Mouse (Mus musculus) brain, embryonic 14.5 days (tissue): ENCODE measurements around the gene Txn2.

Experiments
- CTCF ChIP-seq: fragments of 200-500 bp; IDR thresholded peaks from 2 replicates; pipeline ENCODE4 v1.5.1; 2012; ENCODE audit warnings: inconsistent platforms, mild to moderate bottlenecking, moderate library complexity, borderline replicate concordance; ENCODE audit not compliant: insufficient read depth, insufficient read length; ENCODE audit errors: extremely low read depth
- POLR2A ChIP-seq: fragments of 200-500 bp; IDR thresholded peaks from 2 replicates; pipeline ENCODE4 v1.6.1; 2012; ENCODE audit warnings: mild to moderate bottlenecking, inconsistent platforms, borderline replicate concordance; ENCODE audit not compliant: poor library complexity, insufficient read depth, insufficient read length, severe bottlenecking; ENCODE audit errors: extremely low read depth

DNA sequence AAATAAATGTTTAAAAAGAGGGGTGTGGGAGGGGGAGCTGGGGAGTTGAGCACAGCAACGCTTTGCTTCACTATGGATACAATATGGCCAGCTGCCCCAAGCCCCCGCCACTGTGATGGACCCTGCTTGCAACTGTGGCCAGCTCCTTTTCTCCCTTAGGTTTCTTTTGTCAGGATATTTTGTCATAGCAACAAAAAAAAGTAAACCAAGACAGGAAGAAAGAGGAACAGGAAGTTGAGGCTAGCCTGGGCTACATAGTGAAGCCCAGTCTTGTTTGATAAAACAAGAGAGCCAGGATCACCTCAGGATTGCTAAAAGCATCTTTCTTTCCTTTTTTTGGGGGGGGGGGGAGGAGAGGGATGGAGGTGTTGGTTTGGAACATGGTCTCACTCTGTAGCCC is 3.6 kb downstream of the Txn2 start:
- TF ChIP-seq CTCF (no peak), POLR2A (no peak)
